Mouse (Mus musculus): ENCODE data around the gene Spib. TPM values are rescaled to one million over a fixed set of nuclear protein-coding genes. Genes with fewer than 3 reads are reported as not detected.

The Spib gene
- polyA plus RNA-seq, 1 experiment, result 0.01 TPM

- H3K27me3 ChIP-seq (ENCODE audit: control insufficient read depth, insufficient read depth, insufficient read length), result peaks cover 8% of the 10 kb centered on the region
- H3K79me2 ChIP-seq (ENCODE audit: control insufficient read depth, insufficient read depth), result no peaks in the 10 kb centered on the region
- no peak overlapping the region for H3K4me3 ChIP-seq (ENCODE audit: insufficient read depth, poor library complexity, severe bottlenecking)
- H3ac ChIP-seq (ENCODE audit: control insufficient read depth, insufficient read length, low read depth), result no peak overlapping the region
- H3K36me3 ChIP-seq (ENCODE audit: control insufficient read depth, insufficient read depth), result no peaks in the 10 kb centered on the region
- TF ChIP-seq CTCF (IDR thresholded peaks at IDR 0.05; ENCODE audit: control insufficient read depth, insufficient read depth, insufficient read length) (peak; percentile 55), USF1 (IDR thresholded peaks at IDR 0.05; ENCODE audit: low read depth) (no peak)
- no peaks in the 10 kb centered on the region for H3K79me3 ChIP-seq (ENCODE audit: low read depth)
These were observed 30.2 kb downstream of the Spib start for GRCm38 (mm10) chr7:44501563-44502115.

DNA sequence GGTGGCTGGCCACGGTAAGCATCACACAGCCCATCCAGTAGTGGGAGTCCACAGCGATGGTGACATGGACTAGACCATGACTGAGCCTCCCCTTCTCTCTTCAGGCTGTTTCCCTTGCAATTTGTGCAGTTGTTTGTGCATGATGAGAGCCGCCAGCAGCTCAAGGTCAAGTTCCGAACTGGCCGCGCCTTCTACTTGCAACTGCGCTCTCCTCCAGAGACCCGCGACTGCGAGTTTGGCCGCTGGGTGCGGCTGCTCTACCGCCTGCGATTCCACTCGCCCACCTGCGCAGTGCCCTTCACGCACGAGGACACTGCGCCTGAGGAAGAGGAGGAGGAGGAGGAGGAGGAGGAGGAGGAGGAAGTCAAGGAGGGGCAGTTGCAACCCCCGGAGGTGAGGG lies 31.8 kb downstream of the Spib start:
- TF ChIP-seq MAX (IDR thresholded peaks at IDR 0.05) (no peak), MYOD1 (IDR thresholded peaks at IDR 0.05; ENCODE audit: control insufficient read depth, insufficient read length, low read depth) (no peak), CEBPB (IDR thresholded peaks at IDR 0.05; ENCODE audit: low read depth) (no peak), CTCF (IDR thresholded peaks at IDR 0.05; ENCODE audit: control insufficient read depth, insufficient read depth, insufficient read length) (no peak), USF1 (IDR thresholded peaks at IDR 0.05; ENCODE audit: low read depth) (no peak), MYOG (IDR thresholded peaks at IDR 0.05; ENCODE audit: control insufficient read depth, extremely low read depth, insufficient read length) (no peak), FOSL1 (IDR thresholded peaks at IDR 0.05; ENCODE audit: insufficient read depth, low read length, poor library complexity, severe bottlenecking) (no peak)
- H3K27me3 ChIP-seq (ENCODE audit: control insufficient read depth, insufficient read depth, insufficient read length), result no peaks in the 10 kb centered on the region
- H3ac ChIP-seq (ENCODE audit: control insufficient read depth, insufficient read length, low read depth), result no peak overlapping the region
- H3K36me3 ChIP-seq (ENCODE audit: control insufficient read depth, insufficient read depth), result no peaks in the 10 kb centered on the region
- no peak overlapping the region for H3K4me3 ChIP-seq (ENCODE audit: insufficient read depth, poor library complexity, severe bottlenecking)
- peaks cover 7% of the 10 kb centered on the region for H3K79me3 ChIP-seq (ENCODE audit: low read depth)
- peaks cover 6% of the 10 kb centered on the region for H3K79me2 ChIP-seq (ENCODE audit: control insufficient read depth, insufficient read depth)

DNA sequence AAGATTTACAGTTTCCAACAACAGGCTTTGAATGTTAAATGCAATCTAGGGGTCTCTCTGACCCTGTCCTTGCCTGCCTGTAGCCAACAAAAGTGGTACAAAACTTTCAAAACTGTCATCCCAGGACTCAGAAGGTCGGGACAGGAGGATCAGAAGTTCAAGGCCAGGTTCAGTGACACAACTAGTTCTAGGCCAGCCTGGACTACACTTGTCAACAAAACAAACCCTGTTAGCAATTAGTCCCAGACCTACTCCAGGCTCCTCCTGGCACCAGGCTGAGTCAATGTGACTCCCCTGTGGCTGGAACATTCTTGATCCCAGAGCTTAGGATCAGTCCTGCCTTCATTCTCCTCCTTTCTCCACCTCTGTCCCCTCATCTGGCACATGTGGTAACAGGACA lies 32.9 kb downstream of the Spib start:
- no peak for TF ChIP-seq MYOD1 (IDR thresholded peaks at IDR 0.05; ENCODE audit: control insufficient read depth, insufficient read length, low read depth)
- TF ChIP-seq MAX (IDR thresholded peaks at IDR 0.05), result no peak
- TF ChIP-seq CTCF (IDR thresholded peaks at IDR 0.05; ENCODE audit: control insufficient read depth, insufficient read depth, insufficient read length), result no peak
- no peak for TF ChIP-seq FOSL1 (IDR thresholded peaks at IDR 0.05; ENCODE audit: insufficient read depth, low read length, poor library complexity, severe bottlenecking)
- TF ChIP-seq CEBPB (IDR thresholded peaks at IDR 0.05; ENCODE audit: low read depth), result no peak
- no peak for TF ChIP-seq MYOG (IDR thresholded peaks at IDR 0.05; ENCODE audit: control insufficient read depth, extremely low read depth, insufficient read length)
- TF ChIP-seq USF1 (IDR thresholded peaks at IDR 0.05; ENCODE audit: low read depth), result no peak
- H3K27me3 ChIP-seq (ENCODE audit: control insufficient read depth, insufficient read depth, insufficient read length), result no peaks in the 10 kb centered on the region
- H3ac ChIP-seq (ENCODE audit: control insufficient read depth, insufficient read length, low read depth), result no peak overlapping the region
- H3K4me3 ChIP-seq (ENCODE audit: insufficient read depth, poor library complexity, severe bottlenecking), result no peak overlapping the region
- H3K36me3 ChIP-seq (ENCODE audit: control insufficient read depth, insufficient read depth), result no peaks in the 10 kb centered on the region
- peaks cover 13% of the 10 kb centered on the region for H3K79me3 ChIP-seq (ENCODE audit: low read depth)
- H3K79me2 ChIP-seq (ENCODE audit: control insufficient read depth, insufficient read depth), result peaks cover 18% of the 10 kb centered on the region

DNA sequence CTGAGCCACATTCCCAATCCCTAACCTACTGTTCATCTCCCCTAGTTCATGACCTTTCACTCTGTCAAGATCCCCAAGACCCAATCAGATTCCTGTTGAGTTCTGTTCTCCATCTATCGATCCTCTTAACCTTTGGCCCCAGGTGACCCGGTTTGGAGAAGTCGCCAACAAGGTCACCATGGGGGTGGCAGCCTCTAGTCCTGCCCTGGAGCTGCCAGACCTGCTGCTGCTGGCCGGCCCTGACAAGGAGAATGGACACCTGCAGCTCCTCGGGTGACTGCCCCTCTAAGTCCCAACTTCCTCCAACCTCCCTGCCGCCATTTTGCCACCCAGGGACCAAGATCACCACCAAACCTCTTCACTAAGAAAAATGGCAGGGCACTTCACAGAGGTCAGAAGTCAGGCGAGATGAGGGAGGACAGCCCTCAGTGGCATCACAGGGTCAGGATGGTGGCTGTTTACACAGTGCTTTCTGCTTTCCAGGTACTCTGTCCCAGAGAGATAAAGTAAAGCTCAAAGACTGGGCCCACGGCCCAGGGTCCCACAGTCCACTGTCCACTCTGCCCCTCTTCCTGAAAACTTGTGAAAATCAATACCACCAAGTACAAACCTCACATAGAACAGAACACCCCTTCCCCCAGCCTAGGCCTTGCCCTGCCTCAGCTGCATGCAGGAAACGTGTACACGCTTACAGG lies 34.4 kb downstream of the Spib start:
- H3K27me3 ChIP-seq (ENCODE audit: control insufficient read depth, insufficient read depth, insufficient read length), result no peaks in the 10 kb centered on the region
- H3K79me2 ChIP-seq (ENCODE audit: control insufficient read depth, insufficient read depth), result peaks cover 23% of the 10 kb centered on the region
- TF ChIP-seq FOSL1 (IDR thresholded peaks at IDR 0.05; ENCODE audit: insufficient read depth, low read length, poor library complexity, severe bottlenecking), result no peak
- no peak overlapping the region for H3ac ChIP-seq (ENCODE audit: control insufficient read depth, insufficient read length, low read depth)
- peaks cover 13% of the 10 kb centered on the region for H3K79me3 ChIP-seq (ENCODE audit: low read depth)
- no peak overlapping the region for H3K4me3 ChIP-seq (ENCODE audit: insufficient read depth, poor library complexity, severe bottlenecking)
- H3K36me3 ChIP-seq (ENCODE audit: control insufficient read depth, insufficient read depth), result no peaks in the 10 kb centered on the region

DNA sequence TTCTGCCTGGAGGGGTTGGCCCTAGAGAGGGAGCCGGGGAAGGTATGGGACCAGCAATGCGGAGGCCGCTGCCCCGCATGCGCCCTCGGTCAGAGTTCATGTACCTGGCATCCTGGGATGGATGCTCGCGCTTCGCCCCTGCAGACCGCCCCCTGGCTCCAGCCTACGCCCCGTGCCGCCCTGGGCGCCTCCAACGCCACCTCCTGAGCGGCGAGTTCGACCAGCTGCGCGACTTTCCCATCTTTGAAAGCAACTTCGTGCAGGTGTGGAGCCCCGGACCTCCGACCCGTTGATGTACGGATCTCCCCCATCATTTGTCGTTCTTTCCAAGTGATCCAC lies 35.1 kb downstream of the Spib start:
- Histone ChIP-seq H3K27me3 (ENCODE audit: control insufficient read depth, insufficient read depth, insufficient read length) (no peaks in the 10 kb centered on the region), H3K79me2 (ENCODE audit: control insufficient read depth, insufficient read depth) (peaks cover 23% of the 10 kb centered on the region), H3ac (ENCODE audit: control insufficient read depth, insufficient read length, low read depth) (peak overlapping the region; percentile 69), H3K79me3 (ENCODE audit: low read depth) (peaks cover 13% of the 10 kb centered on the region), H3K36me3 (ENCODE audit: control insufficient read depth, insufficient read depth) (no peaks in the 10 kb centered on the region), H3K4me3 (ENCODE audit: insufficient read depth, poor library complexity, severe bottlenecking) (peak overlapping the region; percentile 43)
- no peak for TF ChIP-seq CEBPB (IDR thresholded peaks at IDR 0.05; ENCODE audit: low read depth)
- TF ChIP-seq CTCF (IDR thresholded peaks at IDR 0.05; ENCODE audit: control insufficient read depth, insufficient read depth, insufficient read length), result no peak
- TF ChIP-seq MYOD1 (IDR thresholded peaks at IDR 0.05; ENCODE audit: control insufficient read depth, insufficient read length, low read depth), result no peak
- TF ChIP-seq MAX (IDR thresholded peaks at IDR 0.05), result no peak
- TF ChIP-seq FOSL1 (IDR thresholded peaks at IDR 0.05; ENCODE audit: insufficient read depth, low read length, poor library complexity, severe bottlenecking), result no peak
- TF ChIP-seq MYOG (IDR thresholded peaks at IDR 0.05; ENCODE audit: control insufficient read depth, extremely low read depth, insufficient read length), result no peak
- TF ChIP-seq USF1 (IDR thresholded peaks at IDR 0.05; ENCODE audit: low read depth), result no peak

Measured in C2C12 (cell line).